ENCODE assay signal across 18 mouse cellular contexts in genomic region chr12:12546372-12547031, GRCm38 (mm10).
"Had no signal": no experiment of that assay in that cellular context is flagged by ENCODE, and none has a peak within 500 bp of the region (broad histone marks: within the 10 kb centered on the region; RNA-seq: fewer than 3 reads in every experiment).

No protein-coding gene starts in this region.

- DNase-seq: kidney, adult 18-20 months; kidney, adult 9 months; kidney, postnatal 14 days; kidney, postnatal 4 days; layer of hippocampus, adult 9-11 months; liver, embryonic 13.5 days; lung, adult 2 months; right cerebral cortex, adult 18-20 months; right cerebral cortex, postnatal 14 days; right cerebral cortex, postnatal 4 days; thymus, postnatal 25 days had no signal

- H3K36me3 ChIP-seq: liver, embryonic 13.5 days; midbrain, embryonic 12.5 days; midbrain, embryonic 15.5 days; neural tube, embryonic 12.5 days; neural tube, embryonic 15.5 days; stomach, embryonic 15.5 days had no signal

- H3K4me2 ChIP-seq: liver, embryonic 13.5 days; midbrain, embryonic 12.5 days; midbrain, embryonic 15.5 days; neural tube, embryonic 12.5 days; neural tube, embryonic 15.5 days; stomach, embryonic 15.5 days had no signal

- H3K4me1 ChIP-seq: liver, embryonic 13.5 days; midbrain, embryonic 15.5 days; neural tube, embryonic 12.5 days; neural tube, embryonic 15.5 days; stomach, embryonic 15.5 days had no signal

- H3K27ac ChIP-seq: layer of hippocampus, adult 2 months; liver, embryonic 13.5 days; macrophage; midbrain, embryonic 12.5 days; midbrain, embryonic 15.5 days; neural tube, embryonic 12.5 days; neural tube, embryonic 15.5 days; stomach, embryonic 15.5 days had no signal

- H3K27me3 ChIP-seq: liver, embryonic 13.5 days; midbrain, embryonic 12.5 days; midbrain, embryonic 15.5 days; neural tube, embryonic 12.5 days; neural tube, embryonic 15.5 days; stomach, embryonic 15.5 days had no signal

- H3K9me3 ChIP-seq: liver, embryonic 13.5 days; midbrain, embryonic 12.5 days; midbrain, embryonic 15.5 days; neural tube, embryonic 12.5 days; neural tube, embryonic 15.5 days; stomach, embryonic 15.5 days had no signal

- H3K9ac ChIP-seq: liver, embryonic 13.5 days; midbrain, embryonic 12.5 days; midbrain, embryonic 15.5 days; neural tube, embryonic 12.5 days; neural tube, embryonic 15.5 days; stomach, embryonic 15.5 days had no signal

- H3K4me3 ChIP-seq: layer of hippocampus, adult 2 months; liver, embryonic 13.5 days; midbrain, embryonic 12.5 days; midbrain, embryonic 15.5 days; neural tube, embryonic 12.5 days; neural tube, embryonic 15.5 days; stomach, embryonic 15.5 days had no signal

- ATAC-seq: midbrain, embryonic 15.5 days had no signal
